Mouse (Mus musculus) bone marrow macrophage, adult 2 months (primary cell): ENCODE data around the gene Nox1.

Experiments used
- CTCF ChIP-seq: IDR thresholded peaks from 2 replicates; pipeline ENCODE4 v1.5.1; 2012; ENCODE audit warnings: low read depth, mild to moderate bottlenecking, low read length, moderate library complexity
- POLR2A ChIP-seq: IDR thresholded peaks from 2 replicates; pipeline ENCODE4 v1.6.1; 2012; ENCODE audit warnings: mild to moderate bottlenecking, low read depth, low read length, borderline replicate concordance

GRCm38 (mm10) chrX:134162043-134162720 lies 59.6 kb downstream of the Nox1 start, which contains the start of gene Xkrx:
- no peak for TF ChIP-seq POLR2A
- no peak for TF ChIP-seq CTCF
